Mouse (Mus musculus) urinary bladder, postnatal 25 days (tissue): ENCODE measurements around the gene Zfp326.
A peak's percentile ranks its signal among the peaks of the same experiment; 100 is the strongest.

Experiments used
- DNase-seq: peaks from one replicate; pipeline ENCODE4 v3.0.0; 2022; ENCODE audit warnings: low spot score

Zfp326 gene

DNA sequence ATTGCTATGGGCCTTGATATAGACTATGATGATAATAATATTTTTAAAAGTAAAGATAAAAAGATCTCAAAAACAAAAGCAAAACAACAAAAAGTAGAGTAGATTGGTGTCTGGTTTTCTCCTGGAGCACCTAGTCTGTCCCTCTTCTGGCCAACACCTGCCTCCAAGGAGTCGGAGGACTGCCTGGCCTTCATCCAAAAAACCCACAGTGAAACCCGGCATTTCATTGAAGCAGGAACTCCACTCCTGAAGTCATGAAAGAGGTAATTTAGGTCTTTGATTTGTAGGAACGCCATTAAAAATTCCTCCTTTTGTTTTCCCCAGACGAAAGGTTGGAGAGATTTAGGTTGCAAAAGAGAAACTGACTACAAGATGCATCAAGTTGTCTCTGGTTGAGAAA, 8.9 kb upstream of the Zfp326 start:
- no peak for DNase-seq

DNA sequence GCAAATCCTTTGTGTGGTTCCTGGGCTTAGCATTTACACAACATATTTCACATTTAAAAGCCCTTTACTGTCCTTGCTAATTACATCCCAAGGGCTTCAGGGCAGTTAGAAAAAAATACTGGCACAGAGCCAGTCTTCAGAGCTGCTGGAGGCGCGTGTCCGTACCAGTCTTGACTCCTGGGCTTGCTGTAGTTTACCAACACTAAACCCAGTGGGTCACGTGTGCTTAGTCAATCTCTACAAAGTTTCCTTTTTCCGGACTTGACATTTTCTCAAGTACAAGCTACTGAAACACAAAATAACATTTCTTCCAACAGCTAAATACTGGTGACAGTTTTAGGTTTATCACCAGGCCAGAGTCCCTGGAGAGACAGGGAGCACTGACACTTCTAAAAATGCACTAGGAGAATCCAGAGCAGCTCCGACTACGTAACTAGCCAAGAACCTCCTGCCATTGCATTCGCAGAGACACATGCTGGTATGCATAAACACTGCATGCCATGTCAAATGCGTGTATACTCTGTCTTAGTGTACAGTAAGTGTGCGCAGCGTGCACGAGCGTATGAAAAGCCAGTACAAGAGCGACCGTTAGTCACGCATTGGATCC, 8.4 kb upstream of the Zfp326 start:
- DNase-seq: no peak

DNA sequence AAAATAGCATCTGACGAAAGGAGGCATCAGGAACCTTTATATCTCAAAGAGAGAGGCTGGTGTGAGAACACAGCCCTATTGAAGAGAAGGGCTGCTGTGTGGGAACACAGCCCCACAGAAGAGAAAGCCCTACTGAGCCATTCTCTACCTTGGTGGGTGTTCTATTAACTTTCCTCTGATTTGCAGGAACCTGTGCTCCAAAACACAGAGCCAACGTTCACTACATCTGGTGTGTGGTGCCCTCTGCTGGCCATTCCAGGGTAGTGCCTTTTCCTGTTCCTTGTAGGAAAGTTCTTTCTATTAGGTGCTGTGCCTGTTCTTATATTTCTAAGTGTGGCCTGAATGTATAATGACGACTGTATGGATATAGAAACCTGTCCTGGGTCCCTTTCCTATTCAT, 7.8 kb upstream of the Zfp326 start:
- DNase-seq: peak; percentile 79

DNA sequence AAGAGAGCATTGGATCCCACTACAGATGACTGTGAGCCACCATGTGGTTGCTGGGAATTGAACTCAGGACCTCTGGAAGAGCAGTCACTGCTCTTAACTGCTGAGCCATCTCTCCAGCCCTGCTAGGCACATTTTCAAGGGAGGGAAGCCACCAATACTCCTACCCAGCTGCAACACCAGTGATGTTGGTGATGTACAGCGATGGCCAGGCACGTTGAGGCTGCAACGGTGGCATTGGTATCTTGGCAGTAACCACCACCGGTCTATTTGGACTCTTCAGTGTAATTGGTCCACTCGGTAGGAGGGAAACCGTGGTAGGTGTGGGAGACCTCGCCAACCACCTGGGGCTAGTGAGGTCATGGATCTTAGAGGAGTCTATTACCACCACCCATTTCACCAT, 6.6 kb upstream of the Zfp326 start:
- no peak for DNase-seq

DNA sequence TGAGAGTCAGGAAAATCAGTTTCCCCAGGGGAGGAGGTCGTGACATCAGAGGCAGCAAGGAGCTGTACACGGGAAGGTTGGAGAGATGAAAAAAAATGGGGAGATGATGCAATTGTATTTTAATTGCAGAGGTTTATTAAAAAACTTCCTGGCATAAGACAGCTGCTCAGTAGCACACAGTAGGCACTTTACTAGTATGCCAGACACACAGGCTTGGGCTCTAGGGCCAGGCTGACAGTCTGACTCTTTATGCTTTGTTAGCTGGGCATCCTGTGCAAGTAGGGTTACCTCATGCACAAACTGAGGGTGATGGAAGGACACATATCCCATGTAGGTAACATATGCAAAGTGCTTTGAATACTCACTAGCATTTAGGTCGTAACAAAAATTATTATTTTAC, 5.2 kb upstream of the Zfp326 start:
- DNase-seq: no peak

DNA sequence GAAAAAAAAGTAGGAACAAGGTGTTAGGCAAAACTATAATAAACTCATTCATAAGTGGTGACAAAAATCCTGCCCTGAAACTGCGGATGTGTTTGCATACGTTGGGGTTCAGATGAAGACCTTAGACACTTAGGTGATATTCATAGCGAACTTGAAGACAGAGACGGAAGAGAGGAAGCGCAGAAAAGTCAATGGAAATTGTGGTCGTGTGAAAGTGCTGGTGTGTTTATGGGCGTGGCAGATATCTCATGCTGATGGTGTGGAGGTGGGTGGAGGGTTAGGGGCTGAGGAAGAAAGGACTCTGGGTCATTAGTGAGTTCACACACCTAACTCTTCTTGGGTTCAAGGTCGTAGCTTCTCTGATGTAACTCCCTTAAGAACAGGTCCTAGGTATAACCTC, 4.2 kb upstream of the Zfp326 start:
- no peak for DNase-seq

DNA sequence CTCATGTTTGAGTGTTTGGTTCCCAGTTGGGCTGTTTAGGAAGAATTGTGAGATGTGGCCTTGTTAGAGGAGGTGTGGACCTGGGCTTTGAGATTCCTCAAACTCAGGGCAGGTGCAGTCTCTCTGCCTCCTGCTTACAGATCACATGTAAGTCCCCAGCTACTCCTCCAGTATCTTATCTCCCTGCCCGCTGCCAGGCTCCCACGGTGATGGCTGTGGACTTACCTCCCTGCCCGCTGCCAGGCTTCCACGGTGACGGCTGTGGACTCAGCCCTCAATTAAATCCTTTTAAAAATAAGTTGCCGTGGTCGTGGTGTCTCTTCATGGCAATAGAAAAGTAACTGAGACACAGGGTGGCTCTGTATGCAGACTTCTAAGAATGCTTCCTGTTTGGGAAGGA, 3.4 kb upstream of the Zfp326 start:
- DNase-seq: no peak

DNA sequence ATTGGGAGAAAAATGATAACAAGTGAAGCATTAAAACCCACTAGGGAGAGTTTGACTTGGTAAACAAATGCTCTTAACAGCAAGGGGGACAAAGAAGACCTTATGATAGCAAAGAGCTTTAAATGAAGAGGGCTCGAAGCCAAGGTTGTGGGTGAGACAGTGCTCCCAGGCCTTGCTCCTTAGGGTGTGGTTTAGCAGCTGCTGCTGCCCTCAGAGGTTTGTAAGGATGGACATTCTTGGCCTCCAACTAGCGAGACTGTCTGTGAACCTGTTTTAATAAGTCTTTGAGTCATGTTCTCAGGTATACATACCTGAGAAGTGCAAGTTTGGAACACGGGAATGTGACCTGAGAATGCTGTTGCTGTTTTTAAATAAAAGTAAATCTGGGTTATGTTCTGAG, 2.6 kb upstream of the Zfp326 start:
- no peak for DNase-seq

DNA sequence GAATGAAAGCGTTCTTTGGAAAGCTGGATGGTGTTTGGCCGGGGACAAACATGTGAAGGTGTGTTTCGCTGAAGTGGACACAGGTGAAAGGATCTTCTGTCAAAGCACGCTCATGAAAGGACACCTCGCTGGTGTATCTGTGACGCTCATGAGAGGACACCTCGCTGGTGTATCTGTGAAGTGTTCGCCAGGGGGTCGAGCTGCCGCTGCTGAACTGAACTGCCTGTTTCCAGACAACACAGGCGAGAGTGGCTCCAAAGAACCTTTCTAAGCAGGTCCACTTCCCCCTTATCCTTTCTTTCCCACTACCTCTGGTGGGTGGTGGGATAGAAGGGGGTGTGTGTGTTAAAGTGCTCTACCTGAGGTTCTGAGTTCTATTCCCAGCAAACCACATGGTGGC, 1.9 kb upstream of the Zfp326 start:
- DNase-seq: no peak

DNA sequence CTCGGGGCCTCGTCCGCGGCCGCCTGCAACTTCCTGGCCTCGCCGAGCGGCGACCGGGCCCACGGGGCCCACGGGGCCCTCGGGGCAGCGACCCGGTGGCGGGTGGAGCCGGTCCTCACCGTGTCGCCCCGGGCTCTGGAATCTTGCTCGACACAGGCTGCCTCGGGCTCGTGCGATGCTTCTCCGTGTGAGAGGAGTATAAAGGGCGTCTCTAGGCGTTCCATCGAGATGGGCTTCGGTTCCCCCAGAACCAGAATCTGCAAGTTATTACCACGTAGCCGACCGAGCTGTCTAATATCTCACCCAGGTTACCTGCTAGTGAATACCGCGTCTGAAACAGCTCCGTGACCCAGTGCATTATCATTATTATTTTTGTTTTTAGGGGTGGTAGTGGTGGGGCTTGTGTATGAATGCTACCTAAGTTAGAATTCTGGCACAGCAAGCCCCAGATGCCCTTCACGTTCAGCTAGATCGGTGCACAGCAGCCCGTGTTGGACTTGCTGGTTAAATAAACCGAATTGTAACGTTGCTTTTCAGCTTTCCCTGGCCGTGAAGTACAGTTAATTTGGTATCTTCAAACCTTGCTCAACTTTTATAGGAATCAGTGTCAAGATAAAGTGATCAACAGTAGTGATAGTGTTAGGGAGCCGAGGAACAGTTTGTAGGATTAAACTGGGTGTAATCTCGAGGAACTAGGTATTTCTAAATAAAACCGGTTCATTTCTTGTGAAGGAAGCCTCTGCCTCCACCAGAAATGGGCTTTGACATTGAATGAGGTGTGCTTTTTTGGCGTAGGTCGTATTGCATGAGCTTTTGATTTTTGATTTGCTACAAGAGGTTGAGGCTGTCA, 785 bp downstream of the Zfp326 start:
- peak; percentile 20 for DNase-seq

DNA sequence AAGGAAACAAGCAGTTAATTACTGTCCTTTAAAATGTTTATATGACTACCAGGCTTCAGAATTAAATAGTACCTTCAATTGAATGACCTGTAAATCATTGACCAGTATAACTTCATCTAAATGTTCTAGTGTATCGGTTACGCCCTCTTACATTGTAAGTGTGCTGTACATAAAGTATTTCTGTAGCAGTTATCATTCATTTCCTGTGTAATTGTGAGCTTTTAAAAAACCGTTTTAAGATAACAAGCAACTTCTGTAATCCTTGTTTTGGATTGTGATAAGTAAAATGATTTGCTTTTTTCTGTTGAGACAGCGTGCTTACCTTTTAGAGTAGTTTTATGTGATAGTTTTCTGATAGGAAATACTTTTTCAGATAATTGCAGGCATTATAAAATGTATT, 11.0 kb downstream of the Zfp326 start:
- DNase-seq: no peak

DNA sequence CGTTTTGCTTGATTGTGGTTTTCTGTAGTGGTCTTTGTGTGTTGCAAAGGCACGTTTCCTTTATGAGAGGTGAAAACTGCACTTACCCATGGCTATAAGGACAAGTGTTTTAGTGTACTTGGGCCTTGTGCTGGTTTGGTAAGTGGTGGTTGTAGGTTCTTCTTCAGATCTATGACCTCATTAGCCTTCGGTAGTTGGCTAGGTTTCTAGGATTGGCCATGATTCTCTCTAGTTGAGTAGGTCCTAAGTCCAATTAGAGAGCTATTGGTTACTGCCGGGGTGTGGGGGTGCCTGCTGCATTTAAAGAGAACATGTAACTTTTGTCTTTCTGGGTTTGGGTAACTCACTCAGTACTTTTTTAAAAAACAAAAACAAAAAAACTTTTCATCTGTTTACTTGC, 21.8 kb downstream of the Zfp326 start:
- DNase-seq: no peak

DNA sequence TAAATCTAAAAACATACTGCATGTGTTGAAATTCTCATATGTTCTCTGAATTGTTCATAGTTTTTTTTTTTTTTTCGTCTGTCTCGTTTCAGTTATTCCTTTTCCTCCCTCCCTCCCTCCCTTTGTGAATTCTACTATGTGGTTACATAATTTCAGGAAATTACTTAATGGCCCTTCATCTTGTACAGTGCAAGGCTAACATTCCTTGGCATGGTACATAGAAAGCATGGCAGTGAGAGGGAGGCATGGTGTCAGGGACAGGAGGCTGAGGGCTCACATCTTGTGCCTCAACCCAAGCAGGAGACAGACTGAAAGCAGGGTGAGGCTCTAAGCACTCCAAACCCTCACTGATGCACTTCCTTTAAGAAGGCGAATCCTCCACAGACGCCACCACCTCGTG, 32.8 kb downstream of the Zfp326 start:
- DNase-seq: no peak

DNA sequence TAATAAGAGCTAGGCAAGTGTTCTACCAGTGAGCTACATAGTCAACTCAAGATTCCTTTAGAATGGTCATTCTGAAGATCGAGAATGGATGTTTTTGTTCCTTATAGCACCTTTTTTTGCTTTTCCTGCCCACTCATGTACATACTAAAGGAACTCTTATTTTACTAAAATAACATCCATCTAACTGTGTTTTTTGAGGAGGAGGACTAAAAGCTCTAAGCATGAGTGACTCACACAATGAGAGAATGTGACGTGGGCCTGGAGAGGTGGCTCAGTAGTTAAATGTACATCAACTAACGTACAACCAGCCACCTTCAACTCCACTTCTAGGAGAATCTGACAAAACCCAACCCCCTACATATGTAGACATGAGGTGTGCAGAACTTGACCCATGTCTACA, 33.3 kb downstream of the Zfp326 start:
- DNase-seq: no peak

DNA sequence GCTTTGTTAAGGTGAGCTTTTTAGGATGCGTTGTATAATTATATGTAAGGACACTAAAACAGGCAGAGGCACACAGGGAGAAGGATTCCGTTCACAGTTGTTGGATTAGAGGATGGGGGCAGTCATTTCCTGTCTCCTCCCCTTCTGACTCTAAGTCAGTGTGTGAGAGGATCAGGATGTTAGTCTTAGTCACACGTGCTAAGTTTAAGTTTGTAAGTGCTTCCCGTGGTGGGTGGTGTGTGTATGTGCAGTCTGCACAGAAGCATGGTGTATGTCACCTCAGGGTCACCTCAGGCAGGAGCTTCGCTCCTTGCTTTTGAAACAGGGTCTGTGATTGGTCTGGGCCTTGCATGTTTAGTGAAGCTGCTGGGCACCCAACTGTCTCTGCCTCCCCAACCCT, 35.1 kb downstream of the Zfp326 start:
- no peak for DNase-seq

DNA sequence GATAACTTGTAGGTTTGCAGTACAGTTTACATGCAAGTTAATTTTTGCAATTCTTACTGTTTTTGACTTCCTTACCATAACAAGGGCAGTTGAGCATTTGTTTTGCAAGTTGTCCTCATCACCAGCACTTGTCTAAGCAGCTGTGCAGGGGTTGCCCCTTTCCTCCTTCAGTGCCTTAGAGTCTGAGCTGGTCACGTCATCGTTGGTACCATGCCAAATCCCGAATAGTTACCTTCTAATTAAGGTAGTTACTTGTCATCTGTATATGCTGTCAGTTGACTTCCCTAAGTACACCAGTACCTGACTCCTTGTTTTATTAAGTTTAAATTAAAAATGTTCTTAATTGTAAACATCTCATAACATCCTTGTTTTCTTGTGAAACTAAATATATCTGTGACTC, 41.0 kb downstream of the Zfp326 start:
- no peak for DNase-seq

DNA sequence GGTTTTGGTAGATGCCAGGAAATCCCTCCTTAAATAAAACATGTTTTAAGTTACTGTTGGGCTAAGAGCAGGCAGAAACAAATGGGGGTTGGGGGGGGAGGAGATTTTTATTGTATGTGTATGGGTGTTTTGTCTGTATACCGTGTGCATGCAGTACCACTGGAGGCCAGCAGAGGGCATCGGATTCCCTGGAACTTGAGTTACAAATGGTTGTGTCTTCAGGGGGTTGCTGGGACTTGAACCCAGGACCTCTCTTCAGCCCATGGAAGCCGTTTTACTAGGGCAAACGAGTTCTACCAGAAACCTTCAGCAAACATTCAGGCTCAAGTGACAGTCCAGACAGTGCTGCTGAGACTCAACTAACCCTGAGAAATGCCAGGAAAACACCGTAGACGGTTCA, 41.9 kb downstream of the Zfp326 start:
- DNase-seq: no peak

DNA sequence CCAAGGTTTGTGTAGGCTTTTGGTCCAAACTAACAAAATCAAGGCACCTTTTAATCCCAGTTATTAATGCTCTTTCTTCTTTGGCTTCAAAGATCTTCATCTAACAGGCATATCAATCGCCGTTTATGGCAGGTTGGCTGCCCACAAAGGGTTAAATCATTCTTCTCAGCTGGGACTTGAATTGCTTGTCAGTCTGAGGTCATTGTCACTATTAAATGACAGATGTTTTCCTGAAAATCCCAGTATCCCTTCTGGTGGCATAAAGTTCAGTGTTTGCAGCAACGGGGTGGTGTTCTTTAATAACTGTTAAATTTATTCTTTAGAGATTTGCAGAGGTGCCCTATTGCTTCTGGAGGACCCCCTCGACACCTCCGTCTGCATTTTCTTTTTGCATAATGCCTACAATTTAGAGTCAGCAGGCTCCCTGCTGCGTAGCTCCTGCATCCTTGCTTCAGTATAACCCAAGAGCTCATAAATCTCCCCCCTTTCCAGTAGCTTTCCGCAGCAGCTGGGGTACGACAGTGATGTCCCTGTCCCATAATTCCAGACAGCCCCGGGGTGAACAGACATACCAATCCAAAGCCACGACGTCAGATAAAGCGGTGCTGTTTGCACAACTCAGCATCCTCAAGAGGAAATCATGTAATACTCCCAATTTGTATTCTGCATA, 46.6 kb downstream of the Zfp326 start:
- no peak for DNase-seq

DNA sequence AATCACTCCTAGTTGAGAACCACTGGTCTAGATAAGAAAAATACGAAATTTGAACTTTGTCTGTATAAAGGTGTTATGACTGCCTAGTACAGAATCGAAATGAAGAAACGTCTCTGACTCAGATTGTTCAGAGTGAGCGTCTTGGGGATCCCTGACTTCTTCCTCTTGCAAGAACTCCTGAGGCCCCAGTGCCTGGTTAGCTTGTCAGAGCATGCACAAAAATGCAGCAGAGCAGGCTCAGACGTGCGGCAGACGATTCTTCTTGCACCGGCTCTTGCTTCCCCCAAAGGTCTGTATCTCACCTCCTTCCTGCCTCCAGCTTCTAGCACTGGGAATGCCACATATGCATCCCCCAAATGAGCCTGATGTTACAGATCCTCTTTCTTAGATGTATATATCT, 48.0 kb downstream of the Zfp326 start:
- peak; percentile 48 for DNase-seq

DNA sequence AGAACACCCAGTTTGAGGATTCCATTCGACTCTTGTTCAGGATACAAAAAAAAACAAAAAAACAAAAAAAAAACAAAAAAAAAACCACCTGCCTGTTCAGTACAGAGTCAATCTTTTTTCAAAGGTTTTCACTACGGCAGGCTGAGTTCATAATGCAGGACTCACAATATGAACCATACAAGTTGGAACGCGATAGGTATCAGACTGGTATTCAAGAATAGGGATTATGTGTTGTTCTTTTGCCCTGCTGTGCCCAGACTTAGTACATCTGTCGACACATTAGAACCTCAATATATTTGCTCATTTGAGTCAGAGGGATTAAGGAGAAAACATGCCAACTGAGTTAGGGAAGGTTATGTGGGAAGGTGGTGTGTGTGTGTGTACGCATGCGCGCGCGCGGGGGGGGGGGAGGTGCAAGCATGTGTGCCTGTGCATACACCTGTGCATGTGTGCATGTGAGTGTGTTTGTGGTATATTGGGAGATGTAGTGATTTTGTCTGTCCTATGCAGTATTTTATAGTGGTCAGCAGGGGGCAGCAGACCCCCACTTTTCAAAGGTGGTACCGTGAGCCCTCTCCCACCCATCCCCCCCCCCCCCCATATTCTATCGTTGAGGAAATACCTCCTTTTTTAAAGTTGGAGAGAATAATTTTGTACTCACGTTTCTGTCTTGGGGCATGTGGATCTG, 49.3 kb downstream of the Zfp326 start:
- DNase-seq: no peak

DNA sequence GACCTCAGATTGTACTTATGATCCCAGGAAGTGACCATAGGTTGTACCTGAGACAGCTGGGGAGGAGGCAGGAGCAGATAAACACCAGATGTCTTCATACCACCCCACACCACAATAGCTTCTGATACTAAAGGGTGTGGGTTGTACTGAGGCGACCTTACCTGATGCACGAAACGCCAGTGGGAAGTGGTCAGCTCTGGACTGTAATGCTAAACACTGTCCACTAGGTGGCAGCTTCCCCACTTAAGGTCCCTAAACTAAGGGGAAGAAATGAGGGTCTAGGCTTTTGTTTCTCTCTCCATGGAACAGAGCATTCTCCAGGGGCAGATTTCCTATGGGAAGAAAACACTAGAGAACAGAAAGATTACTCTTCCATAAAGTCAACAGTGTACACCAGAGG, 53.9 kb downstream of the Zfp326 start:
- DNase-seq: no peak

DNA sequence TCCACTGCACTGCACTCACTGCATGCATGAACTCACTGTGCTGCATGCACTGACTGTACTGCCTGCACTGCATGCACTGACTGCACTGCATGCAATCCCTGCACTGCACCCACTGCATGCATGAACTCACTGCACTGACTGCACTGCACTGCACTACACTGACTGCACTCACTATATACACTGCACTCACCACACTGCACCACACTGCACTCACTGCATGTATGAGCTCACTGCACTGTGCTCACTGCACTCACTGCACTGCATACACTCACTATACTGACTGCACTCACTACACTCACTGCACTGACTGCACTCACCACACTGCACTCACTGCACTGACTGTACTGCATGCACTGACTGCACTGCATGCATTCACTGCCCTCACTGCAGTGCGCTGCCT, 56.0 kb downstream of the Zfp326 start:
- no peak for DNase-seq

DNA sequence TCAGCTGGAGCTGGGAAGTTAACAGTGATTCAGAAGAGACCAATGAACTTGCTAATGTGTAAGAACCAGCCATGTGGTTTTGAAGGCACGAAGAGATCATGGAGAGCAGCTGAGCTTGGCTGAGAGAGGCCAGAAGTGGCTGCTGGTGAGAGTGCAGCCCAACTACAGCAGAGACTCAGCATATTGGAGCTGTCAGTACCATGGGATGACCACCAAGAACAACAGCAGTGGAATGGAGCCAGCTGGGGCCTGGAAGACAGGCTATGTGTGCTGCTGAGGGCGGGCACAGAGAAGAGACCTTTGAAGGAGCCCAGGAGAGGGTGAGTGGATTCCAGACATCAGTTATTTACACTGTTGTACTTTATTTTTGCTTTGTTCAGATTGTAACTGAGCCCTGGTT, 65.6 kb downstream of the Zfp326 start:
- DNase-seq: no peak
